Mouse (Mus musculus) hematopoietic multipotent progenitor cell, adult 10-12 weeks (in vitro differentiated cells): ENCODE measurements around the gene Klkb1. TPM values are rescaled to one million over a fixed set of nuclear protein-coding genes. Genes with fewer than 3 reads are reported as not detected.

Source experiments
- polyA plus RNA-seq: library from polyadenylated mRNA; stranded (reverse); fragments of >175 nt; gene quantifications from 2 replicates; pipeline ENCODE4 v1.2.3, GENCODE M21; 2012; ENCODE audit warnings: low replicate concordance

Klkb1 gene
- polyA plus RNA-seq, result not detected in 2 replicates

GRCm38 (mm10) chr8:45294687-45295086 lies at the start of gene Klkb1:
Gene Klkb1, minus strand, starts transcription at chr8:45294859.

GRCm38 (mm10) chr8:45332685-45333409 lies 38.2 kb upstream of the Klkb1 start, which contains the start of gene Cyp4v3:
Gene Cyp4v3, minus strand, starts transcription at chr8:45333216.

GRCm38 (mm10) chr8:45308366-45308765 lies 13.7 kb upstream of the Klkb1 start, which contains the start of gene Gm45753:
Gene Gm45753, minus strand, starts transcription at chr8:45308466.

GRCm38 (mm10) chr8:45261920-45262319 lies 32.7 kb downstream of the Klkb1 start, which contains the start of gene F11:
Gene F11, minus strand, starts transcription at chr8:45262031.

Other genes starting within 250 kb of the Klkb1 start
- not detected in 2 replicates for gene Mtnr1a, start 225.7 kb downstream of the Klkb1 start, polyA plus RNA-seq
- gene F11, start 32.8 kb downstream of the Klkb1 start, polyA plus RNA-seq, result not detected in 2 replicates
- gene Gm45753, start 13.6 kb upstream of the Klkb1 start, polyA plus RNA-seq, result not detected in 2 replicates
- 1.9 and 5.4 TPM in 2 replicates for gene Cyp4v3, start 38.4 kb upstream of the Klkb1 start, polyA plus RNA-seq
- 1.7 and 3.4 TPM in 2 replicates for gene Fam149a, start 87.4 kb upstream of the Klkb1 start, polyA plus RNA-seq
- 0.58 and 0.83 TPM in 2 replicates for gene Tlr3, start 116.2 kb upstream of the Klkb1 start, polyA plus RNA-seq
- 1.3 and 2.8 TPM in 2 replicates for gene Sorbs2, start 212.9 kb upstream of the Klkb1 start, polyA plus RNA-seq